Mouse (Mus musculus) regulatory T cell (primary cell): ENCODE results near the gene Lmntd2.

ENCODE experiments used
- in situ Hi-C: fragments of 300-600 bp; cut with MboI, MseI; formaldehyde crosslinking; loops from one replicate; pipeline ENCODE4 v1.15.1; 2025; ENCODE audit warnings: high pct_unique_total_duplicates

Lmntd2 gene

GRCm38 (mm10) chr7:141191036-141191435 is 22.8 kb downstream of the Lmntd2 start:
- in situ Hi-C loops: no loop called here

- in situ Hi-C loops: no loop called here
These were observed 23.7 kb downstream of the Lmntd2 start for GRCm38 (mm10) chr7:141190220-141190619.

GRCm38 (mm10) chr7:141188733-141189132 is 25.1 kb downstream of the Lmntd2 start:
- in situ Hi-C loops: no loop called here

- in situ Hi-C loops: no loop called here
These were observed 25.7 kb downstream of the Lmntd2 start for GRCm38 (mm10) chr7:141188194-141188593.

- in situ Hi-C loops: loop anchor here (5.0 kb wide), 1 partner anchor 109 kb away; no protein-coding TSS in a partner anchor
These were observed 37.7 kb downstream of the Lmntd2 start for GRCm38 (mm10) chr7:141176173-141176572.

- in situ Hi-C loops: loop anchor here (5.0 kb wide), 1 partner anchor 108 kb away; no protein-coding TSS in a partner anchor
These were observed 38.8 kb downstream of the Lmntd2 start for GRCm38 (mm10) chr7:141175068-141175467.

- in situ Hi-C loops: loop anchor here (5.0 kb wide), 2 partner anchors 41 to 76 kb away; no protein-coding TSS in a partner anchor
These were observed 40.5 kb downstream of the Lmntd2 start for GRCm38 (mm10) chr7:141173323-141173850.

GRCm38 (mm10) chr7:141172116-141173006 is 41.5 kb downstream of the Lmntd2 start, which contains the start of gene Rnh1:
Gene Rnh1, minus strand, starts transcription at chr7:141172857.
- in situ Hi-C loops: loop anchor here (5.0 kb wide), 2 partner anchors 40 to 75 kb away; no protein-coding TSS in a partner anchor

- in situ Hi-C loops: loop anchor here (5.0 kb wide), 2 partner anchors 38 to 73 kb away; no protein-coding TSS in a partner anchor
These were observed 44.0 kb downstream of the Lmntd2 start for GRCm38 (mm10) chr7:141169866-141170265.

- in situ Hi-C loops: no loop called here
These were observed 44.6 kb downstream of the Lmntd2 start for GRCm38 (mm10) chr7:141169300-141169699.

GRCm38 (mm10) chr7:141168518-141168953 is 45.3 kb downstream of the Lmntd2 start:
- in situ Hi-C loops: no loop called here

GRCm38 (mm10) chr7:141167901-141168517 is 45.9 kb downstream of the Lmntd2 start:
- in situ Hi-C loops: no loop called here

GRCm38 (mm10) chr7:141164850-141165249 is 49.0 kb downstream of the Lmntd2 start:
- in situ Hi-C loops: no loop called here

- in situ Hi-C loops: no loop called here
These were observed 49.5 kb downstream of the Lmntd2 start for GRCm38 (mm10) chr7:141164397-141164796.
